Mouse (Mus musculus) midbrain, postnatal 0 days (tissue): Measurements from ENCODE around the gene Kcnip1. TPM values are rescaled to one million over a fixed set of nuclear protein-coding genes. Genes with fewer than 3 reads are reported as not detected.

Experiments used
- ATAC-seq: fragments of 200-750 bp; cut with Nextera tagmentation; 2 replicates; pipeline ENCODE4 v1.8.0; 2017; ENCODE audit warnings: moderate number of reproducible peaks, mild to moderate bottlenecking, moderate TSS enrichment, moderate library complexity; ENCODE audit not compliant: low FRiP score
- DNase-seq: peaks from one replicate; pipeline ENCODE4 v3.0.0-alpha.2; 2015; ENCODE audit warnings: low spot score
- H3K27ac ChIP-seq: fragments of 300-500 bp; sonication (generic); 2 replicates; pipeline ENCODE4 v1.5.1; 2014; ENCODE audit warnings: low read depth, mild to moderate bottlenecking, low read length, mixed read lengths
- H3K27me3 ChIP-seq: fragments of 300-500 bp; sonication (generic); 2 replicates; pipeline ENCODE4 v1.6.1; 2014; ENCODE audit warnings: low read length, control low read depth, mixed read lengths; ENCODE audit not compliant: insufficient read depth
- H3K36me3 ChIP-seq: fragments of 300-500 bp; sonication (generic); 2 replicates; pipeline ENCODE4 v1.6.1; 2014; ENCODE audit warnings: low read length, control low read depth, mixed read lengths; ENCODE audit not compliant: insufficient read depth
- H3K4me1 ChIP-seq: fragments of 300-500 bp; sonication (generic); 2 replicates; pipeline ENCODE4 v1.6.1; 2014; ENCODE audit warnings: mild to moderate bottlenecking, control low read depth, antibody characterized with exemption, low read length, mixed read lengths; ENCODE audit not compliant: insufficient read depth
- H3K4me2 ChIP-seq: fragments of 300-500 bp; sonication (generic); 2 replicates; pipeline ENCODE4 v1.6.1; 2014; ENCODE audit warnings: low read depth, mild to moderate bottlenecking, low read length, mixed read lengths; ENCODE audit not compliant: poor library complexity, severe bottlenecking
- H3K4me3 ChIP-seq: fragments of 300-500 bp; sonication (generic); 2 replicates; pipeline ENCODE4 v1.5.1; 2014; ENCODE audit warnings: low read depth, mild to moderate bottlenecking, low read length, moderate library complexity
- H3K9ac ChIP-seq: fragments of 300-500 bp; sonication (generic); replicated peaks from 2 replicates; pipeline ENCODE4 v1.6.1; 2014; ENCODE audit warnings: mild to moderate bottlenecking, low read length, moderate library complexity, mixed read lengths; ENCODE audit not compliant: poor library complexity, severe bottlenecking
- H3K9me3 ChIP-seq: fragments of 300-500 bp; sonication (generic); 2 replicates; pipeline ENCODE4 v1.6.1; 2016; ENCODE audit warnings: low read length, control low read depth
- CTCF ChIP-seq: IDR thresholded peaks from 2 replicates; pipeline ENCODE4 v1.5.1; 2016; ENCODE audit warnings: antibody characterized with exemption, mild to moderate bottlenecking
- WGBS: fragments of 180-500 bp; shearing (Covaris S2); extraction: QIAGEN DNeasy Blood & Tissue Kit; methylation state at CpG from one replicate; pipeline ENCODE4 v1.1.7; 2014; 5-methylcytosine and 5-hydroxymethylcytosine counted together
- polyA plus RNA-seq: library from polyadenylated mRNA; unstranded; fragments of >200 nt; fragmentation: Nextera tagmentation; extraction: Ambion mirVana; gene quantifications from 2 replicates; pipeline ENCODE4 v1.2.1, GENCODE M21; 2015
- total RNA-seq: library from RNA; depleted of rRNA; stranded (reverse); fragments of >200 nt; gene quantifications from 2 replicates; pipeline ENCODE4 v1.2.3, GENCODE M21; 2014

Gene Kcnip1
- total and polyA plus RNA-seq, 2 experiments from 2014 or later: 93.8 to 145 TPM

DNA sequence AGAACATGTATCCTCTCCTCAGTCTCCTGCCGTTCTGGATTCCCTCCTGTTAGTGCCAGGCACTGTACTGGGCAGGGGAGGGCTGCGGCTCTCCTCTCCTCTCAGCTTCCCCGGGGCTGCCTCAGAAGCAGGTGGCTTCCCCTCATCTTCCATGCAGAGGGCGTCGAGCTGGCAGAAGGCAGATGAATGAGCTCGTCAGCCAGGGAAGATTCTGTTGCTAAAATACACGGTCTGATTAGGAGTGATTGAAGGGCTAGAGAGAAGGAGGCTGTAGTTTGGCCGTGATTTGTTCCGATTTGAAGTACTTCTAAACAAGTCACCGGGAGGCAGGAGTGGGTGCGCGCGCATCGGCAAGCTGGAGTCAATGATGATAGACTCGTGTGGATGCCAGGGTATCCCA, 236.3 kb downstream of the Kcnip1 start:
- H3K9me3 ChIP-seq: no peaks in the 10 kb centered on the region
- no peaks in the 10 kb centered on the region for H3K4me1 ChIP-seq
- no peak overlapping the region for H3K9ac ChIP-seq
- ATAC-seq: peak; percentile 51; the same call in 1 of the 2 replicates
- no peak overlapping the region for H3K4me2 ChIP-seq
- DNase-seq: peak; percentile 52
- H3K27ac ChIP-seq: no peak overlapping the region
- WGBS: 42% methylated on average over 15 of the region's 15 CpGs
- no peak overlapping the region for H3K4me3 ChIP-seq
- TF ChIP-seq CTCF: no peak
- H3K27me3 ChIP-seq: no peaks in the 10 kb centered on the region
- no peaks in the 10 kb centered on the region for H3K36me3 ChIP-seq

DNA sequence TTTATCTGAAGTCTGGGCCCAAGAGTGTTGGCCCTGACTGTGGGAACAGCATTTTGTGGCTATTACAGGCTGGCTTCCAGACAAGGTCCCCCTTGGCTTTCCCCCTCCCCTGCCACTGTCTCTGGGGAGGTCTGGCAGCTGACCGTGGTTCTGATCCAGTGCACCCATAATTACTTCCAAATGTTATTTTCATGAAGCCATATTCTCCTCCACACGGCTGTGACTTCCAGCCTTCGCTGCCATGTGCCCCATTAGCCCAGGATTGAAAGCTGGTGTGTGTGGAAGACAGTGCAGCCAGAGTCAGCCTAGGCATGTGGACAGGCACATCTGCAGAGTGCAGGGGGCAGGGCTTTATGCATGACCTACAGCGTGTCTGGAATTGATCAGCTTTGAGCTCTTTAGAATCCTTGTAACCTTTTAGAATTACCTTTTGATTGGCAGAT, 240.5 kb downstream of the Kcnip1 start:
- no peaks in the 10 kb centered on the region for H3K27me3 ChIP-seq
- 50% methylated on average over 4 of the region's 4 CpGs for WGBS
- no peaks in the 10 kb centered on the region for H3K4me1 ChIP-seq
- ATAC-seq (no peak), DNase-seq (no peak)
- H3K4me2 ChIP-seq: no peak overlapping the region
- no peak for TF ChIP-seq CTCF
- no peak overlapping the region for H3K27ac ChIP-seq
- no peak overlapping the region for H3K9ac ChIP-seq
- H3K36me3 ChIP-seq: no peaks in the 10 kb centered on the region
- no peaks in the 10 kb centered on the region for H3K9me3 ChIP-seq
- H3K4me3 ChIP-seq: no peak overlapping the region

DNA sequence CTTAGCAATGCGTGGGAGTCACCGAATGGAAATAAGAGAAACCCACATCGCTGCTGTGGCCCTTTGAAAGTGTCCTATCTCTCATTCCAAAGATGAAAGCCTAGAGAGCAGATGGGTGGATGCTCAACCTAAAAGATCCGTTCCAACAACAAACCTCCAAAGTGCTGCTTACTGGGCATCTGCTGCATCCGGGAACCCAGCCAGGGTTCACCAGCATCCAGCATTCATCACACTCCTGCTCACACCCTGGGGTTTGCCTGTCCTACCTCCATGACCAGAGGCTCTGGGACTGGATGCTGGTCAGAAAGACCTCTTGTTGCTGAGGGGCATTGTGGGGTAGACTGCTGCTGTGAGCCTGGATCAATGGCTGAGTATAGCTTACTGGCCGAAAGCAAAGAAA, 241.4 kb downstream of the Kcnip1 start:
- no peak for ATAC-seq
- DNase-seq: no peak
- H3K36me3 ChIP-seq: no peaks in the 10 kb centered on the region
- H3K9me3 ChIP-seq: no peaks in the 10 kb centered on the region
- no peak for TF ChIP-seq CTCF
- H3K27ac ChIP-seq: no peak overlapping the region
- no peaks in the 10 kb centered on the region for H3K27me3 ChIP-seq
- no peak overlapping the region for H3K4me3 ChIP-seq
- no peaks in the 10 kb centered on the region for H3K4me1 ChIP-seq
- H3K4me2 ChIP-seq: no peak overlapping the region
- WGBS: 86% methylated on average over 6 of the region's 6 CpGs
- no peak overlapping the region for H3K9ac ChIP-seq

DNA sequence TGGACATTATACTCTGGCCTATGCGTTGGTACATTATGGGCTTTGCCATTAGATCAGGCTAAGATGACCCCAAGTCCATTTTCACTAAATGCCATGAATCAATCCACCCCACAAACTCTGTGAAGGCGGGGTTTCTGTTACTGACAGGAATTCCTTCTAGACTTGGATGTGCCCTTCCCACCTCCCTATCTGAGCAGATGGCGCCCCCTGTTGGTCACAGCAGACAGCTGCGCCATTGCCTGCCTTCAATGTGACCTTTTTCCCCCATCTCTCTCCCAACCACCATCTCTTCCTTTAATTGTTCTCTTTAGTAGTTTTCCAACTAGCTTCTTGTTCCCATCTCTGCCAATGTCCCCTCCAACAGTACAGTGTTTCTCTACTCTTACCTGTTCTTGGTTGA, 243.0 kb downstream of the Kcnip1 start:
- Histone ChIP-seq H3K36me3 (no peaks in the 10 kb centered on the region), H3K27ac (no peak overlapping the region), H3K27me3 (no peaks in the 10 kb centered on the region), H3K9ac (no peak overlapping the region), H3K9me3 (no peaks in the 10 kb centered on the region), H3K4me3 (no peak overlapping the region), H3K4me1 (no peaks in the 10 kb centered on the region), H3K4me2 (no peak overlapping the region)
- WGBS: 90% methylated on average over 4 of the region's 4 CpGs
- DNase-seq (no peak), ATAC-seq (no peak)
- peak; percentile 29; the same call in 1 of the 2 replicates for TF ChIP-seq CTCF

DNA sequence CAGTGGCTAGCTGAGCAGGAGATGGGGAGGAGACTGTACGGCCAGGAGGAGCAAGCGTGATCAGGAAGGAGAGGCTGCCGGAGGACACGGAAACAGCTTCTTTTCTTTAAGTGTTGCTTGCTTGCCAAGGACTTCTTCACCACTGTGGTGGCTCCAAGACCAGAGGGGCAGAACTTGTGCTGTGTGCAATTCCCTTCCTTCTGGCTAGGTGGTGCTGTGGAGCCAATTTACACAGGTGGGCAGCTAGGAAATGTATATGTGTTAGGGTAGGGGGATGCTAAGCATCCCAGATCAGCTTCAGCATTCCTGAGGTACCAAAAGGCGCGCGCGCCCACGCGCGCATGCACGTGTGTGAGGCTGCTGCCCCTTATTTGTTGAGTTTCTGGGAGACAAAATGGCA, 243.5 kb downstream of the Kcnip1 start:
- Histone ChIP-seq H3K27ac (no peak overlapping the region), H3K27me3 (no peaks in the 10 kb centered on the region), H3K4me2 (no peak overlapping the region), H3K4me3 (no peak overlapping the region), H3K9ac (no peak overlapping the region), H3K9me3 (no peaks in the 10 kb centered on the region), H3K4me1 (no peaks in the 10 kb centered on the region), H3K36me3 (no peaks in the 10 kb centered on the region)
- no peak for ATAC-seq
- 97% methylated on average over 12 of the region's 12 CpGs for WGBS
- no peak for DNase-seq
- TF ChIP-seq CTCF: peak; percentile 53

DNA sequence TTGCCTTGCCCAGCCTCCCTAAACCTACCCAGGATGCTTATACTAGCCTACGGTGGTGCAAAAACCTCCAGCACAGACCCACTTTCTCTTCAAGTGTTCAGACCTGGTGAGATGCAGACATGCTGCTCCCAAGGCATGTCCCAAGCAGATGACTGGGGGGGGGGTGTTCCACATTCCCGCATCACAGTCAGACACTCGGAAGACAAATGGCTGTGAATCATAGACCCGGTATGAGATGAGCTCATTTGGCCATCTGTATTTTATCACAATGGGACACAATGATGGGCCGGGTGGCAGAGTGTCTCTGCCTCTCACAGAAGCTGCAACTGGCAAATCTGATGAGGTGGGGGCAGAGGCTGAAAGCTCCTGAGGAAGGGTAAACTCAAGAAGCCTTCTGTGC, 244.2 kb downstream of the Kcnip1 start:
- DNase-seq (no peak), ATAC-seq (no peak)
- H3K27ac ChIP-seq: no peak overlapping the region
- H3K9ac ChIP-seq: no peak overlapping the region
- H3K4me2 ChIP-seq: no peak overlapping the region
- no peaks in the 10 kb centered on the region for H3K4me1 ChIP-seq
- H3K9me3 ChIP-seq: no peaks in the 10 kb centered on the region
- no peak for TF ChIP-seq CTCF
- H3K36me3 ChIP-seq: no peaks in the 10 kb centered on the region
- H3K4me3 ChIP-seq: no peak overlapping the region
- WGBS: 86% methylated on average over 5 of the region's 5 CpGs
- no peaks in the 10 kb centered on the region for H3K27me3 ChIP-seq
